Mouse (Mus musculus) erythroid progenitor cell, adult 5-6 weeks (primary cell): ENCODE data around the gene Smug1. TPM values are rescaled to one million over a fixed set of nuclear protein-coding genes. Genes with fewer than 3 reads are reported as not detected.
A peak's percentile ranks its signal among the peaks of the same experiment; 100 is the strongest.

Experiments
- ATAC-seq: replicated peaks from 2 replicates; pipeline ENCODE4 v1.8.0; 2016; ENCODE audit warnings: moderate number of reproducible peaks, mild to moderate bottlenecking, moderate TSS enrichment, inconsistent platforms; ENCODE audit not compliant: poor library complexity, low FRiP score, severe bottlenecking
- total RNA-seq, 2 experiments: library from RNA; stranded (forward) in 1 of 2; stranded (reverse) in 1 of 2; fragments of 150-400 nt in 1 of 2; fragments of 186-747, 209-891 nt in 1 of 2; gene quantifications; 2 replicates each; pipeline versions ENCODE4 v1.2.3 to v1.2.4; 2015 to 2017; ENCODE audit warnings: low replicate concordance in 2 of 2

The Smug1 gene
- 3.6 TPM in 1 of 2 replicates, not detected in the other for total RNA-seq (2015; ENCODE audit: low replicate concordance)
- total RNA-seq (2017; ENCODE audit: low replicate concordance): 0.26 and 0.91 TPM in 2 replicates

- no peak for ATAC-seq
Observed at GRCm38 (mm10) chr15:103167042-103167615, at the start of gene Smug1. Gene Smug1 (minus strand): TSS chr15:103167092.

- ATAC-seq: no peak
Observed at GRCm38 (mm10) chr15:103216052-103216451, 49.2 kb upstream of the Smug1 start.

GRCm38 (mm10) chr15:103214971-103215907, 48.3 kb upstream of the Smug1 start:
- ATAC-seq: no peak

DNA sequence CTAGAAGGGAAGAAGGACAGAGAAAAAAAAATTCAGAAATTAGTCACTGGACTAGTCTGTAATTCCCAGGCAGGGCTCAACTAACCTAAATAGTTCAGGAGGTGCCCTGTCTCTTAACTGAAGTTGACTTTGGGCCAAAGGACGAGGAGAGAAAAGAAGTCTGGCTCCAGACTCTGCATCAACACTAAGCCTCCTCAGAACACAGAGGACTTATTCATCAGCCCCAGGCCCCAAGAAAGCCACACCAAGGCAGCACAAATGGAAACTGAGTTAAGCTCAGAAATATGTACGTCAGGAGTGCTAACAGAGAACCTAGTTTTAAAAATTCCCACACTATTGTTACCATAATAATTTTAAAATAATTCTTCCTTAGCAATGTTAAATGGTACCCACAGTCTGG, 47.3 kb upstream of the Smug1 start:
- ATAC-seq: no peak

DNA sequence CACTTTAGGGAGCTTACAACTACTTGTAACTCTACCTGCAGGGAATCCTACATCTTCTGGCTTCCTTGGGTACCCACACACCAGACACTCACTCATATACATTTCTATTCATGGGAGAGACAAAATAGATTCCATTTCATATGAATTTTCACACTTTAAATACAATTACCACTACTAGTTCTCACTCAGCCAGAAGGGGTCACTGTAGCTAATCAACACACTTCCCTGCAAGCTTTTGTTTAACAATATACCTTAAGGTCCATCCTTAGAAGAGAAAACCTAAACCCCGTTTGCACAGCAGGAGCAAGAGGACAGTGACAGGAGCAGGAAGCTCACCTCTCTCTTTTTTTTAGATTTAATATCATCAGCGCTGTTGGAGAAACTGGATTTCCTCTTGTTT, 38.3 kb upstream of the Smug1 start:
- no peak for ATAC-seq

DNA sequence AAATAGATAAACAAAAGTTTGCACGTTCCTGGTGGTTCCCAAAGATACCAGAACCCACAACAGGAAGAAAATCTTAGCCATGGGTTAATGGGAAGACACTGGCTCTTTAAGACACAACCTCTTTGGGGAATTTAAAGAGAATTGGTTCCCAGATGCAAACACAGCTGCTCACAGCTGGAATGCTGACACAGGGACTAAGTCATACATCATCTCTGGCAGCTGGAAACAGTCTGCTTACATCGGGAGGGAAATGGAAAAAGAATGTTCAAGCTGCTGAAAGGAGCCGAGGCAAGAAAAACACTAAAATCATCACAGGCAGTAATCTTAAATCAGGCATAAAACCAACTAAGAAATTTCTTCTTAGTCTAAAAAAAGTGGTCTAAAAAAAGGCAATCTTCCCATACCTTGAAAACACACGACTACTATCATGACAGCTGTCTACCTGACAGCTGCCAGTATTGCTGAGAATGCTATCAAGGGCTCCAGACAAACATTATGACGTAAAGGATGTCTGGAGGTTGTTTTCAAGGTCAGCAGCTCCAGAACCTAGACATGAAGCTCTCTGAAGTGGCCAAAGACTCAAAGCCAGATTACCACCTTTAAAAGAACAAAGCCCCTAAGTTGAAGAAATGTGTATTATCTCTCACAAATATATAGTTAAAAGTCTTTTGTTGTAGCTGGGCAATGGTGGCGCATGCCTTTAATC, 35.3 kb upstream of the Smug1 start:
- ATAC-seq: no peak

DNA sequence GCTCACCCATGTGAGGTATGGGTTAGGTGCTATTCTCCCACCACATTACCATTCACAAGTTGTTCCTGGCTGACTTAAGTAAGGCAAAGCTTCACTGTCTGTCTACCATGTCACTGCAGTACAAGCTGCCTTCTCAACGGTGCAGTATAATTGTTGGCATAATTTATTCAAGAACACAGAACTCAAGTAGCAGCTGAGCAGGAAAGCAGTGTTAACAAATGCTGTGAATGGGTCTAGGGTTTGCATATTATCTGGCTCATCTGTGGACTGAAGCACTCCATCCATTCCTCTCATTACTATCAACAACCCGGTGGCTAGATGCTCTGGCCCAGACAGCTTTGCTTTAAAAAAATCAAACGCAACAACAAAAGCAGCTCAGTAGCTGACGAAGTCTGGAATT, 30.9 kb upstream of the Smug1 start:
- ATAC-seq: no peak

DNA sequence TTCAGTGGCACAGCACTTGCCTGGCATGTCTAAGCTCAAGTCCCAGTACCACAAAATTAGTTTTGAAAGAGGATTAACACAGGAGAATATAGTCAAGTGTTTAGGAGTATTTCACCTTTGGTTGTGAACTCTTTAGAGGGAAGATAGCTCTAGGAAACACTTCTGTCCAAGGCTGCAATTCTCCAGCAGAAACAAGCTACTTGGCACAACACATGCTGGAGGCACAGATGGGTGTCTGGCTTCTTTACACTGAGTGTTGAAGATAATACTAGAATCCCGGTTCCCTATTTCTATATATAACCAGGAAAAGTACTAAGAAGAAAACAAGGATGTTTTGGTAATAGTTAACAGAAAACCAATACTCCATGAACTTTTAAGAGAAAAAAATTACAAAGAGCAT, 29.9 kb upstream of the Smug1 start:
- no peak for ATAC-seq

GRCm38 (mm10) chr15:103193606-103194005, 26.7 kb upstream of the Smug1 start:
- no peak for ATAC-seq

GRCm38 (mm10) chr15:103190531-103191462, 23.9 kb upstream of the Smug1 start:
- peak; percentile 57 for ATAC-seq

DNA sequence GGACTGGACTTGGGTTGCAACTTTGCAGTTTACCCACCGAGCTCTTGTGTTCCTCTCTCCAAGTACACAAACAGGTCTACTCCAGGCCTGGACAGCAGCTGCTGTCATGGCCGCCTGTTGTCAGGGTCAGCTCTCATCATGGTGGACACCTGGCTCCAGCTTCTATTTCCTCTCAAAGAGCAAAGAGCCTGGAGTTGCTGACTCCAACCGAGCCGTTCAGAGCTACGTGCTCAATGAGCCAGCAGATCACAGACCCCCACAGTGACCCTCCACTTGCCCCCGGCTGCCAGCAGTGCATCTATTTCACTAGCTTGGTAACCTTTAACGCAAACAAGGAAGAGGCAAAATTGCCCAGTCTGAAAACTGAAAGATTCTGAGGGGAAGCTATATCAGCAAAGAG, 23.2 kb upstream of the Smug1 start:
- ATAC-seq: no peak

GRCm38 (mm10) chr15:103187803-103188202, 20.9 kb upstream of the Smug1 start:
- ATAC-seq: no peak

DNA sequence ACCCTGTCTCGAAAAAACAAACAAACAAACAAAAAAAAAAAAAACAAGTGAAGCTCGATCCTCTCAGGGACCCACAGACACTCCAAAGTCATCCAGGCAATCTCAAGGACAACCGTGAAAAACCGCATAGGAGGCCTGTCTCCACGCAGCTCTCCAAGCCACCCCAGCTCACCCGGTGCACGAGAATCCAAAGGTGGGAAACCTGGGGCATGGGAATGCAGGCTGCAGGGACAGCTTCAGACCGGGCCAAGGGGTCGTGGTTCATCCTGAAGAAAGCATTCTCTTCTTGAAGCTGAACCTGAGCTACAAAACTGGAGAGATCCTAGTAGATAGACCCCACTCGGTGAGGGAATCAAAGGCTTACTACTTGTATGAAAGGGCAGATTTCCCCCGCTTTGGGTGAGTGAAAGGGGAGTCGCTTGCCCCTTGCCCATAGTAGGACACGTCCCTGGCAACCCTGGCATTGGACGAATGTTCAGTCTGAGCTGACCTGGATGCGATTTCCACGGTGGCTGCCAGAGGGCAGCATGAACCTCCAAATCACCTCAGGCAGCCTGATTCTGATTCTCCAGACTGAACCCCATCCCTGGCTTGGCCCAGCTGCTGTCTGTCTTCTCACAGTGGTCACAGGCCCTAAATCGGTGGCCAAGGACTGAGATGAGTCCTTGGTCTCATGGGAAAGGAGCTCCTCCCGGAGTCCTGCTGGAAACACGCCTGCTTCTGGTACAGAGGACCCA, 18.7 kb upstream of the Smug1 start:
- ATAC-seq: 0 out of 2 replicates have a peak, but pooled peaks have one; percentile 27

DNA sequence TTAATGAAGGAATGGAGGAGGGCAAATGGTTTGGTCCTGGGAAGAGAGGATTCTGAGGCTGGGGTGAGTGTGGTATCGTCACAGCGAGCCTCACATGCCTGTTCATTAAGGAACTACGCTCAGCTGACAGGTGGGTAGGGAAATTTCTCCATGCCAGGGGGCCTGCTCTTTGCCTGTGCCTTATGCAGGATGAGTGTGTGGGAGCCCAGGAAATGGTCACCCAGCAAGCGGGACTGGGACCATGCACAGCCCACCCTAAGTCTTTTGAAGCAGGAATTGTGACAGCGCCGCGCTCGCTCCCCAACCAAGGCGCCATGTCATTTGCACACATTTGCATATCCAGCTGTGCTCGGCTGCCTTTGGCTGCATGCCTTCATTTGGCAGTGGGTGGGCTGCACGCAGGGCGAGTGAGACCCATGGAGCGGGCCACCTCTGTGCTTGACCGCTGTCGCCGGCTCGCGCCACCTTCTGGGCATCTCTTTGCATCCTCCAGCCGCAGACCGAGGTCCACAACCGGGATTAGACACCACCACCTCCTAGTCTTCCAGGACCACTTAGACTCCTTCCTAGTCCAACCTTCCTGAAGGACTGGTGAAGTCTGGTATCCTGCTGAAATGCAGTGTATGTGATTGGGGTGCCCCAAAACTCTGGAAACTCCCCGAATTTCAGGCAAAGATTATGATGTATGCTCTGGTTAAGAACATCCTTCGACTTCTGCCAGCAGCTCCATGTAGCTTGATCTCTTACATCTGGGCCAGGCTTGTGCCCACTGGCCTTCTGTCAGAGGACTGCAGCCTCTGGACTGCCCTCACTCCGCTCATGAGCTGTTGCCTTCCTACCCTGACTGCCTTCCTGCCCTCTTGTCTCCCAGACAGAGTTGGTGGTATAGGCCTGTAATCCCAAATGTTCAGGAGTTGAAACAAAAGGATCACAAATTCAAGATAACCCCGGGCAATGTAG, 17.0 kb upstream of the Smug1 start:
- ATAC-seq: no peak

DNA sequence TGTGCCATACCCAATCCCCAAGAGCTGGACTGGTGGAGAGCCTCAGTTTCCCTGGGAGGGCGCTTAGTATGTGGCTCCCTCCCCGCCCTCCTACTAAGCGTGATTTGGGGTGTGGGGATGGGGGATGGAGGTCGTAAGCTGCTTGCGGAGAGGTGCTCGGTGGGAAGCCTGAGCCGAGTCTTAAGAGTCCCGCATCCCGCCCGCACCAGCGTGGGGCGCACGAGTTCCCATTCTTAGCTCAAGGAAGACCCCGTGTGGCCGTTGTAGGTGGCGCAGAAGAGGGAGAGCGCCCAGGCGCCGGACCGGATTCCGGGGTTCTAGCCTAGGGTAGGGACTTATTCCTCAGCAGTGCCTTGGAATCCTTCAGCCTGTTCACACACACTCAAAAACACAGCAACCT, 16.2 kb upstream of the Smug1 start:
- ATAC-seq: peak; percentile 37; the same call in 1 of the 2 replicates

DNA sequence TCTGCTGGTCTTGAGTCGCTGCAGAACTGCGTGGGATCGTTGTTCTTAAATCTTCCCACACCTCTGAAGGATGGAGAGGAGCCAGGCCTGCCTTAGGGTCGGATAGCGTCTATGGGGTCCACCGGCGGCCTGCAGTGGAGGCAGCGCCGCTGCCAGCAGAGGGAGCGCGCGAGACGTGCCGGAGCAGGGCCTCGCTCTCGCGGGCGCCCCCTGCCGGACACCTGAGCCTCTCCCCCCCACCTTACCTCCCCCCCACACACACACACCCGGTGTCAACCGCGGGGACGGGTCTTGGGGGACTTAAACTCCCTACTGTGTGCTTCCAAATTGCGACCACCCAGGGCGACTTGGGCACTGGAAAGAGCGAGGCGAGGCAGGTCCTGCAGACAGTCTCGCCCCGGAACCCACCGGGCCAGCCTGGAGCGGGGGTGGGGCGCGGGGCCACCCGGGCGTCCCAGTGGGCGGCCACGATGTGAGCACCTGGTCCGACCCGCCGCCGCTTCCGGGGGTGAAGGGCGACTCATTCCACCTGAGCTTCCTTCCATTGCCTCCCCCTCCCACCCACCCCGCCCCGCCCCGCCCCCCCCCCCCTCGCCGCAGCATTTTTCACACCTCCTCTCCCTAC, 15.4 kb upstream of the Smug1 start:
- ATAC-seq: peak; percentile 59

GRCm38 (mm10) chr15:103180406-103180805, 13.5 kb upstream of the Smug1 start:
- ATAC-seq: no peak
